Mouse (Mus musculus) telencephalon, adult 2 months (tissue): ENCODE measurements around the gene Fam155a.

Source experiments
- DNase-seq: peaks from one replicate; pipeline ENCODE4 v3.0.0-alpha.2; 2011; ENCODE audit warnings: low read depth, low spot score

Gene Fam155a

GRCm38 (mm10) chr8:9288015-9288729 is 482.8 kb downstream of the Fam155a start:
- no peak for DNase-seq

- DNase-seq = no peak
Measured at GRCm38 (mm10) chr8:9274117-9274516, 496.8 kb downstream of the Fam155a start.

GRCm38 (mm10) chr8:9264378-9264777 is 506.6 kb downstream of the Fam155a start:
- no peak for DNase-seq

GRCm38 (mm10) chr8:9261527-9261926 is 509.4 kb downstream of the Fam155a start:
- no peak for DNase-seq

GRCm38 (mm10) chr8:9255316-9255715 is 515.6 kb downstream of the Fam155a start:
- DNase-seq = no peak

GRCm38 (mm10) chr8:9252991-9253390 is 518.0 kb downstream of the Fam155a start:
- no peak for DNase-seq

- no peak for DNase-seq
Measured at GRCm38 (mm10) chr8:9248109-9248821, 522.7 kb downstream of the Fam155a start.

GRCm38 (mm10) chr8:9245994-9246393 is 525.0 kb downstream of the Fam155a start:
- DNase-seq = no peak

GRCm38 (mm10) chr8:9240996-9241395 is 530.0 kb downstream of the Fam155a start:
- DNase-seq = no peak

GRCm38 (mm10) chr8:9239741-9240140 is 531.2 kb downstream of the Fam155a start:
- DNase-seq = no peak

GRCm38 (mm10) chr8:9238974-9239373 is 532.0 kb downstream of the Fam155a start:
- DNase-seq = no peak

- peak; percentile 88 for DNase-seq
Measured at GRCm38 (mm10) chr8:9233326-9233919, 537.5 kb downstream of the Fam155a start.

GRCm38 (mm10) chr8:9227779-9228464 is 543.0 kb downstream of the Fam155a start:
- DNase-seq = peak; percentile 62

- DNase-seq = peak; percentile 85
Measured at GRCm38 (mm10) chr8:9226767-9227166, 544.2 kb downstream of the Fam155a start.

GRCm38 (mm10) chr8:9211751-9212150 is 559.2 kb downstream of the Fam155a start:
- no peak for DNase-seq

GRCm38 (mm10) chr8:9207505-9208051 is 563.4 kb downstream of the Fam155a start:
- DNase-seq = no peak

GRCm38 (mm10) chr8:9204345-9205067 is 566.5 kb downstream of the Fam155a start:
- no peak for DNase-seq

- DNase-seq = no peak
Measured at GRCm38 (mm10) chr8:9200099-9200498, 570.9 kb downstream of the Fam155a start.

GRCm38 (mm10) chr8:9191682-9192081 is 579.3 kb downstream of the Fam155a start:
- DNase-seq = no peak

- DNase-seq = no peak
Measured at GRCm38 (mm10) chr8:9188616-9189015, 582.3 kb downstream of the Fam155a start.

GRCm38 (mm10) chr8:9185200-9185599 is 585.8 kb downstream of the Fam155a start:
- no peak for DNase-seq
